Mouse (Mus musculus) embryonic fibroblast, embryonic 13.5 days (primary cell): Measurements from ENCODE around the gene Dgke.

Experiments used
- CTCF ChIP-seq: IDR thresholded peaks from 2 replicates; pipeline ENCODE4 v1.5.1; 2011; ENCODE audit warnings: mild to moderate bottlenecking, control low read depth, low read length, moderate library complexity, borderline replicate concordance; ENCODE audit not compliant: insufficient read depth
- POLR2A ChIP-seq: IDR thresholded peaks from 2 replicates; pipeline ENCODE4 v1.6.1; 2011; ENCODE audit warnings: low read depth, mild to moderate bottlenecking, control low read depth, low read length, moderate library complexity

- TF ChIP-seq POLR2A (no peak), CTCF (no peak)
Observed at GRCm38 (mm10) chr11:89066750-89067149, at the start of gene Dgke.
